Mouse (Mus musculus): ENCODE measurements around the gene Uvrag.
A peak's percentile ranks its signal among the peaks of the same experiment; 100 is the strongest.
"Not testable (repeated sequence)": the region's sequence is repeated elsewhere in the genome, so short reads cannot be mapped to it uniquely, and the experiment has no call there.

Gene Uvrag

DNA sequence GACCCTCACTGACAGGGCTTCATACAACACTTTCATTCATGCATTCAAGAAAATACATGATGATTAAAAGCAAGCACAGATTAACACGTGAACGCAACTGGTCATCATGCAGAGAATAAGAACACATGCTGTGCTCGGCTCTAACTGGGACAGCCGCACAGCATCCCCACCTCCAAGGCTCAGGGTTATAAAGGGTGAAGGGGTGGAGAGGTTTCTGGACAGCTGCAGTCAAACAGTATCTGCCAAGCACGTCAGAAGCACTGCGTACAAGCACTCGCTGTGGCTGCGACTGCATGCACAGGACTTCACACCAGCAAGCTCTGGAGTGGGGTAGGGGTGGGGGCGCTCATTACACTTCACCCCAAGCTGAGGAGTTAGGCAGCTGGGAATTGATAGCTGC, 40.9 kb downstream of the Uvrag start:
- DNase-seq (ENCODE audit: low read depth, low spot score): no peak

DNA sequence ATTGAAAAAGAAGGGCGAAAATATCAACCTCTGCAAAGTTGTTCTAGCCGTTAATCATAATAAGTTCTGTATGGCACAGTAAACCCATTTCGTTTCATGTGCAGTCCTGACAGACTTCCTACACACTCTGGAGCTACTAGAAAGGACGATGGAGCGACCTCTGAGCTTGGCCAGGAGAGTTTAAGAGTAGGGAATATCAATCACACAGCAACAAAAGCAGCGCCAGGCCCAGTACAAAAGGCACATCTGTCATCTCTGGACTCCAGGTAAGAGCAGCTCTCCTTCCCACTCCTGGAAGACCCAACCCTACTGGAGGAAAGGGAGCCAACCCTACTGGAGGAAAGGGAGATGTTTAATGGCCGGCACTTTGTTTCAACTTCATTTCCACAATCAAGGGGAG, 43.2 kb downstream of the Uvrag start:
- DNase-seq (ENCODE audit: low read depth, low spot score): no peak

DNA sequence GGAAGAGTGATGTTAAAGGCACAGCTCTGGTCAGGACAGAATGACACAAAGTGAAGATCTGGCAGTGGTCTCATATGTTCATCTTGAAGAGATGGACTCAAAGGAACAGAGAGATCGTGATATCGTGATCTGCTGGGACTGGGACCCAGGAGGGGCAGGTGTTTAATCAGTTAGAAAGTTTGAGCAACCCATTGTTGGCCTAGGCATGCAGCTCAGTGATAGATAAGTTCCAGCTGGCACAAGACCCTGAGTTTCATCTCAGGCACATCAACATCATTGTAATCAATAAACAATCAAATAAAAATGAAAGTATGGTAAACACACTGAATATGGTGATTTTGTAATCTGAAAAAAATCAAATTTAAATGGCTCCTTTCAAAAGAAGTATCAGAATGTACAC, 43.8 kb downstream of the Uvrag start:
- DNase-seq (ENCODE audit: low read depth, low spot score): no peak

DNA sequence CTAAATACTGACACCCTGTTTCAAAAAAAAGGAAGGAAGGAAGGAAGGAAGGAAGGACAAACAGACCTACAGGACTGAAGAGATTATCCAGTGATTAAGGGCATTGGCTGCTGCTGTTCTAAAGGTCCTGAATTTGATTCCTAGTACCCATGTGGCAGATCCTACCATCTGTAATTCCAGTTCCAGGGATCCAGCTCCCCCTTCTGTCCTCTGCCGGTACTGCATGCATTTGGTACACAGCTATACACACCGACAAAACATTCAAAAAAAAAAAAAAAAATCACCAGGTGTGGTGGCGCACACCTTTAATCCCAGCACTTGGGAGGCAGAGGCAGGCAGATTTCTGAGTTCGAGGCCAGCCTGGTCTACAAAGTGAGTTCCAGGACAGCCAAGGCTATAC, 45.8 kb downstream of the Uvrag start:
- no peak for DNase-seq (ENCODE audit: low read depth, low spot score)

DNA sequence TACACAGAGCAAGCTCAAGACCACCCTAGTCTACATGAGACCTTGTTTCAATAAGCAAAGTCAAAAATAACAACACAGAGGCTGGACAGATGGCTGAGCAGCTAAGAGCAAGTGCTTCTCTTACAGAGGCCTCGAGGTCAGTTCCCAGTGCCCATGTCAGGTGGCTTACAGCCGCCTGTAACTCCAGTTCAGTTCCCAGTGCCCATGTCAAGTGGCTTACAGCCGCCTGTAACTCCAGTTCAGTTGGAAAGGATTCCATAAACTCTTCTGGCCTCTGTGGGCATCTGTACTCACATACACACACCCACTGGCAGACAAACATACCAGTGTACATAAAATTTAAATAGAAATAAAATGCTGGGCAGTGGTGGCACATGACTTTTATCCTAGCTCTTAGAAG, 46.6 kb downstream of the Uvrag start:
- no peak for DNase-seq (ENCODE audit: low read depth, low spot score)

DNA sequence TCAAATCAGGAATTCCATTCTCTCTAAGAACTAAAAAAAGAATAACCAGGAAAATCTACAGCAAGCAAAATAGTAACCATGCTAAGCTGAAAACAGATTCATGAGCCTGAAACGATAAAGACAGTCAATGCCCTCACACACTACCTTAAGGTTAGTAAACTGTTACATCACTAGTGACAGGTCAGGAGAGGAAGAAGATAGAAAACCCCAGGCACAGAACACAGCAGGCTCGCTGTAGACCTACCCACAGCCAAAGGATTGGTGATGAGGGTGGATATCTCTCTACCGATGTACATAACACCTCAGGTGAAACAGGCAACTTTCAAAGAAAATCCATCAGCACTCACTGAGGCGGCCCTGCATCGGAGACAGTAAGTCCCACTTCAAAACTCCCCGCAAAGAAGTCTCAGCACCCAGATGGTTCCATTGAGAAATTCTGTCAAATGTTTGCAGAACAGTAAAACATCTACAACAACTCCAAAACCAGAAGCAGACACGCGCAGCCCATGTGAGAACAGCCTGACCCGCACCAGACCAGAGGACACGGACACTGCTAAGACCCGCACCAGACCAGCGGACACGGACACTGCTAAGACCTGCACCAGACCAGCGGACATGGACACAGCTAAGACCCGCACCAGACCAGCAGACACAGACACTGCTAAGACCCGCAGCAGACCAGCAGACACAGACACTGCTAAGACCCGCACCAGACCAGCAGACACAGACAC, 48.9 kb downstream of the Uvrag start:
- DNase-seq (ENCODE audit: low read depth, low spot score): no peak

DNA sequence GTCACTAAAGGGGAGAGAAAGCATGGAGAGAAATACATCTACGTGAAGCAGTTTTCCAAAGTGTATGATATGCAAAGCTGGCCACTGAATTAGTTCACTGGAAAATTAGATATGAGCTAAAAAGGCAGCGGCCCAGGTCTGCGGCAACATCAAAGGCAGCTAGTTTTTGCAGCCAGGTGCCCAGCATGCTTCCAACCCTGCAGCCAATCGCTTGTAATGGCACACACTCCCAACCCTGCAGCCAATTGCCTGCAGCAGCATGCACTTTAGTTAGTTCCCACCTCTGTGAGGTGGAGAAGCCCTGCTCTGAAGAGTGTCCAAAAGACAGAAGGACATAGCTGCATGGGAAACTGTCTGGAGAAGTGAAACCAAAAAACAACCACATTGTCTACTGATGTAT, 51.2 kb downstream of the Uvrag start:
- DNase-seq (ENCODE audit: low read depth, low spot score): no peak

DNA sequence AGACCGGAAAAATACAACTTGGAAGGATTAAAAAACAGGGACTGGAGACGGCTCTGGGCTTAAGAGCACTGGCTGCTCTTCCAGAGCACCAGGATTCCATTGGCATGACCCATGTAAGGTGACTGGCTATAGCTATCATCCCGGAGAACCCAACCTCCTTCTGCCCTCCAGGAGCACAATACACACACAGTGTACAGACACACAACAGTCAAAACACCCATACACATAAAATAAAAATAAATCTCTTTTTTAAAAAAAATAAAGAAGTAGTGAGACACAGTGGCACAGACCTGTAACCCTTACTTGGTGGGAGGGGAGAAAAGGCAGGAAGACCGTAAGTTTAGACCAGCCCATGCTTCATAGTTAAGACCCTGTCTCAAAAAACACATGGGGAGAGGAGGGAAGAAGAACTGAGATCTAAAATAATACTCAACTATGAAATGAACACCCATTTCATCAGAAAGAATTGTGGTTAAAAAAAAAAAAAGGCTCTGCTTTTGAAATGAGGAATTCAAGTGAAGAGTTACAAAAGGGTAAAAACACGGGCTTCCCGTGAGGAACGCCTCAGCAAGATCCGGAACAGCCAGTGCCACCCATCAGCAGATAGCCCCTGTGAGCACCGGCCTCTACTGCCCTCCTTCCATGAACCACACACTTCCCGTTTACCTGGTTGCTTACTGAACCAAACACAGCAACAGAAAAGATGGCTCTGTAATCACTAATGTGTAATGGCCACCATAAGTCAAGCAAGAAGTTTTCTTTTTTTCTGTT, 52.2 kb downstream of the Uvrag start:
- DNase-seq (ENCODE audit: low read depth, low spot score): no peak

DNA sequence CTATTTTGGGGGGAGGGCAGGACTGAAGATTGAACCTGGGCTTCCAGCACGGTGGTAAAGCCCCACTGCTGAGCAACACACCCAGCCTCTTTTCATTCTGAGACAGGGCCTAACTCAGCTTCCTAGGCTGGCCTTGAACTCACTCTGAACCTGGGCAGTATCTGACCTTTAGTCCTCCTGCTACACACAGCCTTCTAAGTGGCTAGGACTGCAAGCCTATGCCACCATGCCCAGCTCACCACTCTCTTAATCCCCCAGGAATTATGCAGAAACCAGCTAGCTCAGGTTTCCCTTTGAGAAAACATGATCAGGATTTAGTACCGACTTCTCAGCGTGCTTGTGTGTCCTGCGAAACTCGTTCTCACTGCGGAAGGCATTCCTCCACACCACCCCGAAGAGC, 53.4 kb downstream of the Uvrag start:
- DNase-seq (ENCODE audit: low read depth, low spot score): no peak

DNA sequence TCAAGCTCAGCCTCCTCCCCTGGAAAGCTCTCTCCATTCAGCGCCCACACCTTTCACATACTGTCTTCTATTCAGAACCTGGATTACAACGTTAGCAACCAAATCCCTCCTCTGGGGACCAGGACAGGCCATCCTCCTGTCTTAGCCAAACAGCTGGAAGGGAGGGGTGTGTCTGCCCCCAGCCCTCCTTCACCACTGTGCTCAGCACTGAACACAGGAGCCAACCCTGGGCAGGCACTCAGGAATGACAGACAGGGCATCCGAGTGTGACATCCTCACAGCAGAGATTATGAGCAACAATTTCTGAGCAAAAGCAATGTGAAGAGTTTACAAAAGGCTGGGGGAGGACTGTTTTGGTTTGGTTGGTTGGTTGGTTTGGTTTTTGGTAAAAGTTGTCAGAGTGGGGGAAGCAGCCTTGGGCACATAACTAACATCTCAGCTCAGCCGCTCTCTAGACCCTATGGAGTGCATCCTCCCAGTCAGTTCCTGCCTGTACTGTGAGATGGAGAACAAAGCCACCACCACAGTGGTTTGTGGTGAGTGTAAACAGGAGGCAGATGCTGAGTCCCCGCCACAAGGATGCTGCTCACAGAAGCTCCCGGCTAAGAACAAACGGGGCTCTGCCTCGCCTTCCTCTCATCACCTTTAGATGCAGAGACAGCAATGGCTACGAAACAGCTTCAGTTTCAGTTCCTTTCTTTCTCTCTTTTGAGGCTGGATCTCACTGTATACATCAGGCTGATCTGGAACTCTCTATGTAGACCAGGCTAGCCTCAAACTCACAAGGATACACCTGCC, 54.1 kb downstream of the Uvrag start:
- no peak for DNase-seq (ENCODE audit: low read depth, low spot score)

DNA sequence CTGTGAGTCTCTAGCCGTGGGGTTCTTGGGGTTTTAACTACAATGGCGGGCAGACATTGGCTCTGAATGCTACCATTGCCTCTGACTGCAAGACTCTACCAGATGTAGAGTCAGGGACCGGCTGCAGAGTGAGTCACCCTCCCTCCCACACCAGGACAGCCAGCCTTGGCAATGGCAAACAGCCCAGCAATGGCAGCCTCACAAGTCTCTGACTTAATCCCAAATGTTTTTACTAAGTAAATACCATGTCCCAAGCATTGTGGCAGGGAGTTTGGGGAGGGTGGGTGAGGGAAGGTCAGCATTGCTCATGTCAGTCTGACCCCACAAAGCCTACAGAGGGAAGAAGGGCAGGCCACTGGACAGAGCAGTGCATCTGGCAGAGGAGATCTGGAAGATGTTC, 55.7 kb downstream of the Uvrag start:
- no peak for DNase-seq (ENCODE audit: low read depth, low spot score)

DNA sequence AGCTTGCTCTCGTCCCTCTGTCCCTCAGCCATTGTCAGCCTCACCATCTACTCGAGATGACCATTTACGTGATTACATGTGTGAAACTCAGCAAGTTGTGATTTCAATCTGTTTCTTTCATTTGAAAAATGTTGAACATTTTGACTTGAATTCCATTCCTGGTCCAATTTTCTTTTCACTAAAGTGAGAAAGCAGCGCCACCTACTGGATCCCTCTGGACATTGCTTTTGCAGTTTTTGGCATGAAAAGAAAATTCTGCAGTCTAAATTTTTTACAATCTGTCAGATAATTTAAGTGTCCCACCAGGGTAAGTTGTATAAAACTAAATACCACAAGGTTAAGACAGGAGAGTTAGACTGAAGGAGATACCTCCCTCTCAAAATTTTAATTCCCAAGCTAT, 61.4 kb downstream of the Uvrag start:
- DNase-seq (ENCODE audit: low read depth, low spot score): peak; percentile 41

DNA sequence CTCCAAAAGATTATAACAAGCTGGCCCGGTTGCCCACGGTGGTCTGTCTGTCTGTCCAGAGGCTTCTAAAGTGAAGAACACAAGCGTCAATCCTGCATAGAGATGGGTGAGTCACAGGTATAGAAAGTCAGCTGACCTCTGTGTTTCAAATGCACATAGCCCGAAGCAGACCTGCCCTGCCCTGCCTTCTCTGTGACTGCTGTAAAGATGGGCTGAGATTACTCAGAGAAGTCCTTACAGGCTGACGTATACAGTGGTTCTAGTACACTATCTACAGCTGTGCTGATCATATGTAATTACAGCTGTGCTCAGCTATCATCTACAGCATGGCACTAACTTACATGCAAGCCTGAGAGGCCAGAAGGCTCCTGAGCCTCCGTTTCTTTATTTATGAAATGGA, 62.1 kb downstream of the Uvrag start:
- no peak for DNase-seq (ENCODE audit: low read depth, low spot score)

DNA sequence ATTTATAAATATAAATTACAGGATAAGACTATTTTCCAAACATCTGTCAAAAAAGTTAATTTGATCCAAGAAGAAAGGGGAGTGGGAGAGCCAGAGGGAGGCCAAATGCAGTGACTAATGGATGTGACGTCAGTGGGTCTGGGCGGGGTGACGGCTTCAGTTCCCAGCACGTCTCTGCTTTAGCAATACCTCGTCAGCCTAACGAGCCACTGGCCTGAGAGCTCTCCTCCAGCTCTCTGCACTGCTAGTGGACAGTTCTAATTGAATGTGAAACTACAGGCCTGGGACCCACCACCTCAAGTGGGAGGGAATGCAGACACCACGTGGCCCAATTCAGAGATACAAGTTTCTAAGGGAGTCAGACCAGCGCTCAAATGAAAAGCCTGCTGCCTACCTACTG, 63.7 kb downstream of the Uvrag start:
- no peak for DNase-seq (ENCODE audit: low read depth, low spot score)

DNA sequence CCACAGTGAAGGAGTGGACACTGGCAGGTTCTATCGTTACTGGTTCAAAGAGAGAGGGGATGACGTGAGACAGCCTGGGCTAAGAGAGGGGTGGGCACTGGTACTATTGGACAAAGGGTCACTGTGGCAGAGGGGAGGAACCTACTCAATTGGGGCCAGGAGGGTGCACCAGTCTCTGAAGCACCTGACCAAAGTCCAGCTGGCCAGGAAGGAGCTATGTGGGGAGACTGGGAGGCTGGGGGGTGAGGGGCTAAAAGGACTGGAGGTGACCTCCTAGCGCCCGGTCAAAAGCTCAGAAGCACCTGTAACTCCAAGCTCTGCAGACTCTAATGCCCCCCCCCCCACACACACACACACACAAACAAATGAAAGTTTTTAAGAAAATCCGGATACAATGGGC, 65.8 kb downstream of the Uvrag start:
- DNase-seq (ENCODE audit: low read depth, low spot score): no peak

DNA sequence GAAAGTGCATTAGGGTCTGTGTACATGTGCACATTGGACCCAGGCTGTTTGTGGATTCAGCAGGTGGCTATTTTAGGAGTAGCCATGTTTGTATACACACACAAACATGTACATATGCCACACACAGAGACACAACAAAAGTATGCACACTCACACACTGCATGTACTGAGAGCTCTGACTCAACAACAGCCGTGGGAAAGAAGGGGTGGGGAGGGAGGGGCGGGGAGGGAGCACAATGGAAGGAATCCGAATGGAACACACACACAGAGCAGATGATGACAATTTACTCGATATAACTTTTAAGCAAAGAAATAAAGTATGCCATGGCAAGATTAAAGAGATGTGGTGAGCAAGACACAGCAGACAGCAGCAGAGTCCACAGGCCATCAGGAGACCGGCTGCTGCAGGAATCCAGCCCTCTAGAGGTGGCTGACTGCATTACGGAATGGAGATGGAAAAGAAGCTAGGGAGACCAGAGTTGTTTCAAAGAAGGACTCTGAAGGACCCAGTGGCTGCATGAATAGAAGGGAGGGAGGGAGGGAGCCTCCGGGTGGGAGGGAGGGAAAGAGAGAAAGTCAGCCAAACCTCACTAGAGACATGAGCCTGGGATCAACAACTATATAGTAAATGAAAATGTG, 67.1 kb downstream of the Uvrag start:
- peak; percentile 24 for DNase-seq (ENCODE audit: low read depth, low spot score)

DNA sequence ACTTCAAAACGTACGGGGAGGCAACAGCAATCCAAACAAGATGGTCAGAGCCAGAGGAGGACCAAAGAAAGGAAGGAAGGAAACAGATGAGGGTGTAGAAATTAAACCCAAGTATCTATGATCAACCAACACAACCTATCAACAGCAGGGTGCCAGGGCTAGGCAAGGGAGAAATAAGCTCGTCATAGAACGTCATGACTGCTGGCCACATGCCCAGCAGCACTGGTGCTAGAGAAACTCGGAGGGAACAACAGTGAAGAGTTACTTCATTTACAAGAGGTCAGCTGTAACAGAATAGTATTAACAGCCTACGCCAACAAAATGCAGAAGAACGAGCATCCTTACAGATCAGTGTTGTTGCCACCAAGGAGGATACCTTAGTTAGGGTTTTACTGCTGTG, 73.2 kb downstream of the Uvrag start:
- DNase-seq (ENCODE audit: low read depth, low spot score): no peak

DNA sequence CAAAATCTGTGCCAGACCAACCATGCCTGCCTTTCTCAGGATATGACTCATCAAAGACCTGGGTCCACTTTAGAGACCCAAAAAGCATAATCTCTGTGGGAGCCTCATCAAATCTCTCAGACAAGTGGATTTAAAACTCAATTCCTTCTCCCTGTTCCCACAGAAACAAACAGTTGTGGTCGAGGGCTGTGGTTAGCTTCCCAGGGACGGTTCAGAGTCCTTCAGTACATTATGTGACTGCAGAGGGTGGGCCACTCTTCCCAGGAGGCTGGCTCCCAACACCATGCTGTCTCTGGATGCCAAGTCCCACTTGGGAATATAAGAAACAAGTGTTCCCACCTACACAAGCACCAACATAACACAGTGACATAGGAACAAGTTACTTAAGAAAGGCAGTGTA, 75.0 kb downstream of the Uvrag start:
- DNase-seq (ENCODE audit: low read depth, low spot score): no peak

DNA sequence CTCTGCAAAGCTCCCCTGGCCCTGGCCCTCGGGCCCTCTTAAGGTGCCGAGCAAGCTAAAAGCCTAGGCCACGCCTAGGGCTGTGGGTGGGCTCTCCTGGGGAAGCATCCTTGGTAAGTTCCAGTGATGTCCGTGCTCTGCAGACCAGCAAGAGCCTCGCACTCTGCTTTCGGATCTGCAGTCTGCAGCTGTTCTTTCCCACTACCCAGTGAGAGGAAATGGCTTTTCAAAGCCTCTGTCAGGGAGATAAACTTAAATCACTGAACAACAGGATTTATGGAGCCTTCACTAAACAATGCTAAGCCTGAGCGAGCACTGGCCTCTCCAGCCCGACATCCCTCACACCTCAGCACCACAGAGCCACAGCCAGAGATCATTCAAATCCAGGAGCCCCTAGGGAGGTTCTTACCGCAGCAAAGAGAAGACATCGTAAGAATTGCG, 75.5 kb downstream of the Uvrag start:
- DNase-seq (ENCODE audit: low read depth, low spot score): no peak

DNA sequence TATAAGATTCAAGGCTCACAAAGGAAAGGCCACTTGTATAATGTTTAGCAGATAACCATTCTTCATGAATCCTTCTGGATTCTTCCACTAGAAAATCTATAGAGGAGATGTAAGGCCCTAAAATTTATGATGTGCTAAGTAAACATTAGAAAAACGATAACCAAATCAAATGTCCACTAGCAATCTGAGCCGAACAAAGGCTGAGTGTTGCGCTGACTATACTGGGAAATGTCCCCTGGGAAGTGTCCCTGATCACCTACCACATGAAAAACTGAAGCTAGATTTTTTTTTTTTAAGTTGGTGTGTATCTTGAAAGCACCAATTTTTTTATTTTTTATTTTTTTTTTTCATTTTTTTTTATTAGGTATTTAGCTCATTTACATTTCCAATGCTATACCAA, 76.1 kb downstream of the Uvrag start:
- no peak for DNase-seq (ENCODE audit: low read depth, low spot score)

DNA sequence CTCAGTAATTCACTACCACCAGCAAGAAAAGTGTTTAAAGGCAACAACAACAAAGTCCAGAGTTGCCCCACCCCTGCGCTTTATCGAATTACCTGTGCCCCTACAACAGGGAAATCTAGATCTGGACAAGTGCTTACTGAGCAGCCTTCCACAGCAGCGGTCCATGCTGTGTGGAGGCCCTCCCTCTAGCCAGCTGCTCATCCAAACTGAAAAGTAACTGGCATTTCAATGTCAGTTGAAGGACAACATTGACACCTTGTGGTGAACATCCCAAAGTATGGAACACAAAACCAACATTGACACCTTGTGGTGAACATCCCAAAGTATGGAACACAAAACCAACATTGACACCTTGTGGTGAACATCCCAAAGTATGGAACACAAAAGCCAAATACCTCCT, 78.7 kb downstream of the Uvrag start:
- DNase-seq (ENCODE audit: low read depth, low spot score): not testable (repeated sequence)

DNA sequence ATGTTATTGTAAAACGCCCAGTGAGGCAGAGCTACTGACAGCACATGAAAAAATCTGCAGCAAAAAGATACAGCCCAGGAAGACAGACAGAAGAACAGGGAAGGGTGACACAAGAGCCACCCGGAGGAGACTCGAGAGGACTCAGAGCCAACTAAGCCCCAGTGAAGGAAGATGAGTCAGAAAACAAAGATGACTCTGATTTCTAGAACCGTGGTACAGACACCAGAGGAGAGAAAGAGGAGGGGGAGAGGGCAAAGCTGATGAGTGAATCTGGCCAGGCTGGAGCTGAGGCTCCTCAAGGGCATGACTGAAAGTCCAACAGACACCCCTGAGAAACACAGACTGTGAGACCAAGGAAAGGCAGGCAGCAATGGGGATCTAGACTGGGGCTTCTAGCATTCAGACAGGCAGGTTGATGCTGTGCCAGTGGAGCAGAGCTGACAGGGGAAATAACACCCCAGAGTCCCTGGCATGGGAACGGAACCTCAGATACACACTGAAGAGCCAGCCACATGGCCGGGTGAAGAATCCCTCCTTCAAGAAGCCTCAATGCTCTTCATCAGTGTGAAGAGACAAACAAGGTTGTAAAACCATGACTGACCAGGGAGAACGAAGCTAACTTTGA, 79.8 kb downstream of the Uvrag start:
- no peak for DNase-seq (ENCODE audit: low read depth, low spot score)
